Mouse (Mus musculus) C2C12 (cell line): Measurements from ENCODE around the gene Syna. TPM values are rescaled to one million over a fixed set of nuclear protein-coding genes. Genes with fewer than 3 reads are reported as not detected.

Experiments used
- H3K27me3 ChIP-seq: one replicate; pipeline ENCODE4 v1.6.1; 2011; ENCODE audit not compliant: control insufficient read depth, insufficient read depth, insufficient read length
- H3K36me3 ChIP-seq: one replicate; pipeline ENCODE4 v1.6.1; 2011; ENCODE audit not compliant: control insufficient read depth, insufficient read depth
- H3K4me3 ChIP-seq: one replicate; pipeline ENCODE4 v1.5.1; 2011; ENCODE audit warnings: mild to moderate bottlenecking, control low read depth; ENCODE audit not compliant: poor library complexity, insufficient read depth, severe bottlenecking
- H3K79me2 ChIP-seq: one replicate; pipeline ENCODE4 v1.6.1; 2011; ENCODE audit not compliant: control insufficient read depth, insufficient read depth
- H3K79me3 ChIP-seq: one replicate; pipeline ENCODE4 v1.6.1; 2011; ENCODE audit warnings: low read depth, control low read depth
- H3ac ChIP-seq: one replicate; pipeline ENCODE3; 2011; ENCODE audit warnings: low read depth; ENCODE audit not compliant: control insufficient read depth, insufficient read length
- CEBPB ChIP-seq: IDR thresholded peaks from one replicate; pipeline ENCODE4 v1.6.1; 2011; ENCODE audit warnings: low read depth, mild to moderate bottlenecking, control low read depth, moderate library complexity
- CTCF ChIP-seq: IDR thresholded peaks from one replicate; pipeline ENCODE4 v1.5.1; 2011; ENCODE audit not compliant: control insufficient read depth, insufficient read depth, insufficient read length
- FOSL1 ChIP-seq: IDR thresholded peaks from one replicate; pipeline ENCODE4 v1.8.0; 2011; ENCODE audit warnings: mild to moderate bottlenecking, low read length; ENCODE audit not compliant: poor library complexity, insufficient read depth, severe bottlenecking
- MAX ChIP-seq: IDR thresholded peaks from one replicate; pipeline ENCODE4 v1.6.1; 2011; ENCODE audit warnings: mild to moderate bottlenecking, control low read depth
- MYOD1 ChIP-seq: IDR thresholded peaks from one replicate; pipeline ENCODE4 v1.6.1; 2011; ENCODE audit warnings: low read depth; ENCODE audit not compliant: control insufficient read depth, insufficient read length
- MYOG ChIP-seq: IDR thresholded peaks from one replicate; pipeline ENCODE4 v1.6.1; 2011; ENCODE audit not compliant: control insufficient read depth, insufficient read length; ENCODE audit errors: extremely low read depth
- USF1 ChIP-seq: IDR thresholded peaks from one replicate; pipeline ENCODE4 v1.6.1; 2011; ENCODE audit warnings: low read depth, mild to moderate bottlenecking, control low read depth, moderate library complexity
- polyA plus RNA-seq: library from polyadenylated mRNA; unstranded; fragments of >200 nt; fragmentation: generic; extraction: Trizol; gene quantifications from one replicate; pipeline ENCODE4 v1.2.1, GENCODE M21; 2012; ENCODE audit warnings: missing spikeins

Gene Syna
- polyA plus RNA-seq, 1 experiment, result 0.11 TPM

GRCm38 (mm10) chr5:134572508-134573214 lies 12.7 kb upstream of the Syna start:
- no peak overlapping the region for H3ac ChIP-seq
- no peaks in the 10 kb centered on the region for H3K79me3 ChIP-seq
- no peaks in the 10 kb centered on the region for H3K27me3 ChIP-seq
- TF ChIP-seq USF1 (no peak), MYOD1 (no peak), CEBPB (no peak)
- H3K4me3 ChIP-seq, result no peak overlapping the region
- H3K79me2 ChIP-seq, result no peaks in the 10 kb centered on the region
- no peaks in the 10 kb centered on the region for H3K36me3 ChIP-seq

- H3K4me3 ChIP-seq, result peak overlapping the region; percentile 31
- H3K79me3 ChIP-seq, result no peaks in the 10 kb centered on the region
- TF ChIP-seq USF1 (no peak), MYOD1 (no peak)
- no peaks in the 10 kb centered on the region for H3K27me3 ChIP-seq
- no peaks in the 10 kb centered on the region for H3K79me2 ChIP-seq
- H3K36me3 ChIP-seq, result no peaks in the 10 kb centered on the region
- peak overlapping the region; percentile 10 for H3ac ChIP-seq
Measured at GRCm38 (mm10) chr5:134571730-134572507, 11.9 kb upstream of the Syna start.

DNA sequence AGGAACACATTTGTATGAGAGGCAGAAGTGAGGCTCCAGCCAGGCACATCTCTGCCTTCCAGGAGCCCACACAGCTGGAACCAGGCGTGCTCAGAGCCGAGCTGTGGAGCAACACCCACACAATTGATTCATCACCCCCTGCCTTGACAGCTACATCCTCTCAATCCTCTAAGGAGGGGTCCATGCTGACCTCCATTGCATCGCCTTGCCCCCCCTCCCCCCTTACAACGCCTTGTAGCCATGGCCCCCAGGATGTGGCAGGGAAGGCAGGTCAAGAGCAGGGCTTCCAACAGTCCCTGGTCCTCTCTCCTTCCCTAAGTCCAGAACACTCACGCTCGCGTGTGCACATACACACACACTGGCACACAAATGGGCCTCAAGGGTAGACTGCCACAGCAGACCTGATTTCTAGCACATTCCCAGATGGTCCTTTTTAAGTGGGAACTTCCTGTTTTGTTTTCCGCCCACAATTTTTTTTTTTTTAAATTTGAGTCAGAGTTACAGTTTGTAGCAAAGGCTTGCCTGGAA lies 9.1 kb upstream of the Syna start:
- Histone ChIP-seq H3K79me3 (no peaks in the 10 kb centered on the region), H3K79me2 (no peaks in the 10 kb centered on the region), H3K36me3 (no peaks in the 10 kb centered on the region), H3K27me3 (no peaks in the 10 kb centered on the region), H3K4me3 (no peak overlapping the region), H3ac (no peak overlapping the region)
- TF ChIP-seq USF1, result no peak
- TF ChIP-seq MAX, result no peak
- TF ChIP-seq FOSL1, result no peak
- no peak for TF ChIP-seq CEBPB
- TF ChIP-seq MYOG, result no peak
- no peak for TF ChIP-seq MYOD1
- TF ChIP-seq CTCF, result no peak

DNA sequence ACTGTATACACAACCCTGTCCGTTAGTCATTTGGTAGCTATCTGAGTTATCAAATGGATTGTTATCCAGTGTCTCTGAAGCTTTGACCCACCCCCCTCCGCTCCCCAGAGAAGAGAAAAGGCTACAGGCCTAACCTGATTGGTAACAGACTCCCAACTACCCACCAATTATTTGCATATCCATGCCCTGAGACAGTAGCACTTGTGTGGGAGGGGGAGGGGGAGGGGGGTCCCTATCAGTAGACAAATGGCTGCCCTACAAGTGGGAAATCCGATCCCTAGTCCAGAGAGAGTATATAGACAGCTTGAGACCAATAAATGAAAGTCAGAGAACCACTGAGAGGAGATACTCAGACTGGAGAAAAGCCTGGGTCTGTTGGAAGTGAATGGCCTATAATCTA lies 8.1 kb upstream of the Syna start:
- no peaks in the 10 kb centered on the region for H3K36me3 ChIP-seq
- H3K79me3 ChIP-seq, result no peaks in the 10 kb centered on the region
- no peak for TF ChIP-seq USF1
- no peak for TF ChIP-seq MYOG
- TF ChIP-seq MYOD1, result no peak
- TF ChIP-seq FOSL1, result no peak
- no peak for TF ChIP-seq CTCF
- TF ChIP-seq MAX, result no peak
- no peak for TF ChIP-seq CEBPB
- no peak overlapping the region for H3ac ChIP-seq
- no peaks in the 10 kb centered on the region for H3K27me3 ChIP-seq
- H3K4me3 ChIP-seq, result no peak overlapping the region
- no peaks in the 10 kb centered on the region for H3K79me2 ChIP-seq

DNA sequence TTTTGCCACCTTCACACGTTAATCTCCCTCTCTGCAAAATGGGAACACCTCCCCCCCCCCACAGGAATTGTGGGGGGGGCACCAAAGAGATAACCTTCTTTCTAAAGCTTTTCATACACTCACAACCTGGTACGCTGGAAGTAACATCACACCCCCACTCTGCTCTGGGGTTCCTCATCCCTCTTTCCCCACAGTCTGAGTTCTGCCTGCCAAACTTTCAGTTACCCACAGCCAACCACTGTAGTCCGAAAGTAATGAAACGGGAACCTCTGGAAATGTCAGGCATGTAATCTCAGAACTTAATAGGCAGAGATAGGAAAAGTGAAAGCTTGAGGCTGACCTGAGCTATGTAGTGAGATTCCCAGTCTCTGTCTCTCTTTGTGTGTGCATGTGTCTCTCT lies 7.5 kb upstream of the Syna start:
- no peaks in the 10 kb centered on the region for H3K79me3 ChIP-seq
- H3ac ChIP-seq, result no peak overlapping the region
- no peaks in the 10 kb centered on the region for H3K36me3 ChIP-seq
- H3K27me3 ChIP-seq, result no peaks in the 10 kb centered on the region
- TF ChIP-seq MYOD1 (no peak), CTCF (no peak)
- no peaks in the 10 kb centered on the region for H3K79me2 ChIP-seq
- no peak overlapping the region for H3K4me3 ChIP-seq

DNA sequence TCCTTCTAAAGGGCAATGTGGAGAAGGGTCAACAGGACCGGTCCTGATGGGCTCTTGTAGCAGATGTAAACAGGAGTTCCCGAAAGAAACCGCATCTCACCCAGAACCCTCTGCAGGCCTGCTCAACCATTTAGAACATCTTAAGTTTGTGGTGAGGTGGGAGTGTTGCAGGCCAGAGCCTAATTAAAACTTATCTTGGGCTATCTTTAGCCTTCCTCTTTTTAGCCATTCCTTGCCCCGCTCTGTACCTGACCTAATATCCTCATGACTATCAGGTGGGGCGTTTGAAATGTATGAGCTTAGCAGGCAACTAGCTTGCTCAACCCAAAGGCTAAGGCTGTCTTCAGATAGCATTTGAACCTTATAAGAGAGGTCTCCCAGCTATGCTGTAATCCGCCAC lies 5.7 kb upstream of the Syna start:
- H3ac ChIP-seq, result no peak overlapping the region
- H3K79me3 ChIP-seq, result no peaks in the 10 kb centered on the region
- TF ChIP-seq CEBPB (no peak), MYOG (no peak)
- no peaks in the 10 kb centered on the region for H3K79me2 ChIP-seq
- H3K27me3 ChIP-seq, result no peaks in the 10 kb centered on the region
- no peaks in the 10 kb centered on the region for H3K36me3 ChIP-seq
- no peak overlapping the region for H3K4me3 ChIP-seq
